Mouse (Mus musculus) lung, adult 18-20 months (tissue): ENCODE measurements around the gene Smim24.
A peak's percentile ranks its signal among the peaks of the same experiment; 100 is the strongest.

Experiments used
- DNase-seq, 2 experiments: peaks; one replicate each; pipeline ENCODE4 v3.0.0; 2022; ENCODE audit warnings: mixed read lengths in 2 of 2

The Smim24 gene

GRCm38 (mm10) chr10:81365672-81366476, 27.0 kb upstream of the Smim24 start, which contains the start of gene 4930404N11Rik:
4930404N11Rik (minus strand) TSS chr10:81365816.
- DNase-seq, result peak; percentile 57 to 65

- no peak for DNase-seq
These were observed 26.2 kb upstream of the Smim24 start for GRCm38 (mm10) chr10:81366477-81367206.

GRCm38 (mm10) chr10:81367207-81367495, 25.7 kb upstream of the Smim24 start:
- no peak for DNase-seq

- DNase-seq, result no peak
These were observed 17.5 kb upstream of the Smim24 start for GRCm38 (mm10) chr10:81375322-81375721.

- DNase-seq, result no peak
These were observed 16.1 kb upstream of the Smim24 start for GRCm38 (mm10) chr10:81376561-81377361.

GRCm38 (mm10) chr10:81377362-81377664, 15.5 kb upstream of the Smim24 start:
- DNase-seq, result no peak

- DNase-seq, result no peak
These were observed 14.9 kb upstream of the Smim24 start, which contains the start of gene Fzr1 for GRCm38 (mm10) chr10:81377793-81378552. Fzr1 (minus strand) TSS chr10:81378516.

- peak; percentile 100 for DNase-seq
These were observed 14.2 kb upstream of the Smim24 start for GRCm38 (mm10) chr10:81378553-81379182.

- no peak for DNase-seq
These were observed 13.7 kb upstream of the Smim24 start for GRCm38 (mm10) chr10:81379183-81379553.

GRCm38 (mm10) chr10:81379809-81380378, 13.0 kb upstream of the Smim24 start:
- DNase-seq, result no peak

GRCm38 (mm10) chr10:81382039-81382438, 10.8 kb upstream of the Smim24 start:
- DNase-seq, result peak; percentile 62 to 66

- peak; percentile 98 to 99 for DNase-seq
These were observed 8.8 kb upstream of the Smim24 start, which contains the start of the genes Dohh and Gm48551 for GRCm38 (mm10) chr10:81383802-81384604. Dohh (plus strand) TSS chr10:81384428. Gm48551 (plus strand) TSS chr10:81384466.

- no peak for DNase-seq
These were observed 8.3 kb upstream of the Smim24 start for GRCm38 (mm10) chr10:81384605-81384982.

- DNase-seq, result no peak
These were observed 7.1 kb upstream of the Smim24 start for GRCm38 (mm10) chr10:81385603-81386306.

GRCm38 (mm10) chr10:81387716-81388115, 5.1 kb upstream of the Smim24 start:
- DNase-seq, result no peak

- DNase-seq, result no peak
These were observed 4.3 kb upstream of the Smim24 start, which contains the start of gene Gm48552 for GRCm38 (mm10) chr10:81388505-81389055. Gm48552 (plus strand) TSS chr10:81389005.

GRCm38 (mm10) chr10:81389373-81389772, 3.5 kb upstream of the Smim24 start:
- peak in 1 of 2 experiments; percentile 50 for DNase-seq

- DNase-seq, result peak; percentile 74 to 77
These were observed 2.8 kb upstream of the Smim24 start for GRCm38 (mm10) chr10:81389801-81390677.

GRCm38 (mm10) chr10:81390678-81390965, 2.2 kb upstream of the Smim24 start:
- peak in 1 of 2 experiments; percentile 8 for DNase-seq
